Mouse (Mus musculus): Measurements from ENCODE around the gene Clec3a. TPM values are rescaled to one million over a fixed set of nuclear protein-coding genes. Genes with fewer than 3 reads are reported as not detected.

Clec3a gene
- polyA plus RNA-seq, 1 experiment, result not detected

DNA sequence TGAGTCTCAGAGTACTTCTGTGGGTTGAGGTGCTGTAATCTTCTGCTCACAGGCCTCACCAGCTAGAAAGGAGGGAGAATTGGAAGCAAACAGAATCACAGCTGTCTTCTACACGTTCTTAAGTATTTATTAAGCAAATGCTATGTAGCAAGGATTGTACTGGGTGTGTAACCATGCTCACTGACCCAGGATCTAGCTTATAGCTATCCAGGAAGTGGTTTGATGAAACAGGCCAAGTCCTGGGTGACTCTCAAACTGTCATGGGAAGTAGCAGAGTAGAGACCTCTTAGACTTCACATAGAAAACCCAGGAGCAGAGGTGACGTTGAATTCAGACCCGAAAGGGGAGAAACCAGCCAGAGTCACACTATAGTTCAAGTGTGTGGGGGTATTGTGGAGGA is 6.5 kb upstream of the Clec3a start:
- TF ChIP-seq POLR2A (IDR thresholded peaks at IDR 0.05; ENCODE audit: borderline replicate concordance, extremely low read depth, low read depth, low read length) (no peak), CTCF (IDR thresholded peaks at IDR 0.05; ENCODE audit: insufficient read depth, low read length) (no peak)
- Histone ChIP-seq H3K4me3 (replicated peaks; ENCODE audit: extremely low read depth, low read depth, low read length) (no peak overlapping the region), H3K4me1 (ENCODE audit: control insufficient read depth, insufficient read depth, low read length) (no peaks in the 10 kb centered on the region)
- 61% methylated on average over 3 of the region's 3 CpGs for WGBS
- no peak for DNase-seq

DNA sequence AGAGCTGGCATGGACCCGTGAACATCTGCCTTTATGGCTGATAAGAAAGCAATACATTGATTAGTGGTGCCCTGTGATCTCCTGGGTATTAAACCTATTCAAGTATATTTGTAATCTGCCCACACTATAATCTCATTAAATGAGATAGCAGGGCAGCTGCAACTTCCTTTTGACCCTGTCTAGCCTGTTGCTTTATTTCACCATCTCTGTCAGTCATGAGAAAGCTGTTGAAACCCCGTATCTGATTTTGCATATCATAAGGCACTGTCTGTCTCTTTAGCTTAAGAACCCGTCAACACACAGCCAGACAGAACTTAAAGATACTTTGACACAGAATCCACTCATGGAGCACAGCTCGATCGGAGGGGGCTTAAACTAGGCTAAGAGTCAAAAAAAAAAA is 600 bp downstream of the Clec3a start:
- WGBS, result 78% methylated on average over 5 of the region's 5 CpGs
- TF ChIP-seq CTCF (IDR thresholded peaks at IDR 0.05; ENCODE audit: insufficient read depth, low read length), result no peak
- no peak for TF ChIP-seq POLR2A (IDR thresholded peaks at IDR 0.05; ENCODE audit: borderline replicate concordance, extremely low read depth, low read depth, low read length)
- no peak for DNase-seq
- Histone ChIP-seq H3K4me1 (ENCODE audit: control insufficient read depth, insufficient read depth, low read length) (no peaks in the 10 kb centered on the region; the same call in 1 of the 2 replicates), H3K4me3 (replicated peaks; ENCODE audit: extremely low read depth, low read depth, low read length) (no peak overlapping the region)

DNA sequence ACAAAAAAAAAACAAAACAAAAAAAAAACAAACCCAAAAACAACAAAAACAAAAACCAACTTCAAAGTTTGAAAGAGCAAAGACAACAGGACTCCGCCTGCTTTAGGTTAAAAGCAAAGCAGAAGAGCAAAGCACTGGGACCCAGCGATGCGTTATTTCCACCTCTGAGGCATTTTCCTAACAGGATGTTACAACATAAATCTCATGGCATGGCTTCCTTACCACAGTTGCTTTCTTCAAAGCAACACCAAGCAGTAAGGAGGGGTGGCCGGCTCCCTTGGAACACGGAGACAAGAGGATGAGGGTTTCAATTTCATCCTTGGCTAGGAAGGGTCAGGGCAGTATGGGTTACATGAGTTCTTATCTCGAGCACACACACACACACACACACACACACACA is 1.0 kb downstream of the Clec3a start:
- no peaks in the 10 kb centered on the region; the same call in 1 of the 2 replicates for H3K4me1 ChIP-seq (ENCODE audit: control insufficient read depth, insufficient read depth, low read length)
- TF ChIP-seq CTCF (IDR thresholded peaks at IDR 0.05; ENCODE audit: insufficient read depth, low read length), result no peak
- no peak for TF ChIP-seq POLR2A (IDR thresholded peaks at IDR 0.05; ENCODE audit: borderline replicate concordance, extremely low read depth, low read depth, low read length)
- no peak for DNase-seq
- no peak overlapping the region for H3K4me3 ChIP-seq (replicated peaks; ENCODE audit: extremely low read depth, low read depth, low read length)
- 29% methylated on average over 6 of the region's 6 CpGs for WGBS

DNA sequence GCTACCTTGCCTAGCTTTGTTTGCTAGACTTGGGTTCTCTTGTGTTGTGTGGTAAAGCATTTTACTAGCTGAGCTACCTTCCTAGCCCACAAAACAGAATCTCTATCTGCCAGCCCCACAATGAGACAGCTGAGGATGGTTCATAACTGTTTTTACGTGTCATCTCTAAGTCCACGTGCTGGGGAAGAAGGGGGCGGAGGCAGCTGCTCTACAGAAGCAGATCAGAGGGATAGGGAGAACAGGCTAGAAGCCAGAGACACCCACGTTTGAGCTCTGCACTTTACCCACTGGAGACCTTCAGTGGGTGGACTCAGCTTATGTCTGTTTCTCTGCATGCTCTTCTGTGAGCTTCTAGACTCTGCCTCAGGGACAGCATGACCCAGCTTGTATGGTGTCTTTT is 3.7 kb downstream of the Clec3a start:
- 66% methylated on average over 4 of the region's 4 CpGs for WGBS
- TF ChIP-seq CTCF (IDR thresholded peaks at IDR 0.05; ENCODE audit: insufficient read depth, low read length) (no peak), POLR2A (IDR thresholded peaks at IDR 0.05; ENCODE audit: borderline replicate concordance, extremely low read depth, low read depth, low read length) (no peak)

DNA sequence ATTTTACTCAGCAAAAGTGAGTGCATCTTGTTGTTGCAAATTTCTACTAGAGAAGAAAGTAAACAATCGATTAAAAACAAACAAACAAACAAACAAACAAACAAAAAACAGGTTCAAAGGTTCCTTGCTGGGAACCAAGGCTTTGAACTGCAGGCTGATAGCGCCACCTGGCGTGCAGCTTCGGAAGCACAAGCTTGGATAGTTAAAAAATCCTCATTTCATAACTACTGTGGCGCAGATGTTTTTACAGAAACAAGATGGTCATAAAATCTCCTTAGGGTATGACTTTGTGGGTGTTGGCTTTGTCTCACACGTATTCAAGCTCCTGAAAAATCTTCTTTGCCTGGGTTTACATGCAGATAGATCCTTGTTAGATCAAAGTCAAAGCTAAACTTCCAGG is 20.4 kb downstream of the Clec3a start:
- peak; percentile 43 for DNase-seq
- Histone ChIP-seq H3K4me1 (ENCODE audit: control insufficient read depth, insufficient read depth, low read length) (no peaks in the 10 kb centered on the region; the same call in 1 of the 2 replicates), H3K4me3 (replicated peaks; ENCODE audit: extremely low read depth, low read depth, low read length) (no peak overlapping the region)
- TF ChIP-seq POLR2A (IDR thresholded peaks at IDR 0.05; ENCODE audit: borderline replicate concordance, extremely low read depth, low read depth, low read length) (no peak), CTCF (IDR thresholded peaks at IDR 0.05; ENCODE audit: insufficient read depth, low read length) (peak; percentile 91)
- 8% methylated on average over 6 of the region's 6 CpGs for WGBS

More for the DNA sequence above, 3.7 kb downstream of the Clec3a start:
- no peak for DNase-seq
- Histone ChIP-seq H3K4me1 (ENCODE audit: control insufficient read depth, insufficient read depth, low read length) (no peaks in the 10 kb centered on the region; the same call in 1 of the 2 replicates), H3K4me3 (replicated peaks; ENCODE audit: extremely low read depth, low read depth, low read length) (no peak overlapping the region)

DNA sequence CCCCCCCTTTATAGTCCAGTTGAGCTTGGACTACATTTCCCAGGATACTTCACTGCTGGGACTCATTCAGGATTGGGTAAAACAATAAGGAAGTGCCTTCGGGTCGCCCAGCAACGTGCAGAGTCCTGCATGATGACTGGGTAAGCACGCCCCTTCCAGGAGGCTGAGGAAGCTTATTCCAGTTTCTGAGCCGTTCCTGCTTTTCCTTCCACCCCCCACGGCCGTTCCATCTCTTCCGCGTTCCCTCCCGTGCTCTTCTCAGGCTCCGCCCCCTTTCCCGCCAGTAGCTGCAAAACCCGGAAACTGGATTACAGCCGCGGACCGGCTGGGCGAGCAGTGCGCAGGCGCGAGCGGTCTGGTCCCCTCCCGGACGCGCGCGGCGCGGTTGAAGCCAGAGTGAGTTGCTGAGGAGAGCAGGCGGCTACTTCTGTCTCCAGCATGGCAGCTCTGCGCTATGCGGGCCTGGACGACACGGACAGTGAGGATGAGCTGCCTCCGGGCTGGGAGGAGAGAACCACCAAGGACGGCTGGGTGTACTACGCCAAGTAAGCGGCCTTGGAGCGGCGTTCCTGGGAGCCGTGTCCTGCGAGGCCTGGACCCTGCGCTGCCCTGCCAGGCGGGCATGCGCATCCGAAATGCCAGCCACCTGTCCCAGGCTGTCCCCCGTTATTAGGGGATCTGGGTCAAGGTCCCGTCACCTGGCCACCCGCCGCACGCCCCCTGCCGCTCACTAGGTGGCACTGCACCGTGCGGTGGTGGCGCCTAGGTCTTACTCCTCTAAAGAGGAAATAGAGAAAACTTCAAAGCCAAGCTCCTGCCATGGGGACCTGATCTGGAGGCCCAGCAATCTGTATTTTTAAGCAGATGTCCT is 21.7 kb downstream of the Clec3a start, which contains the start of gene Wwox:
Gene Wwox (plus strand): TSS at position 322 of the 871 bp plus-strand sequence.
- Histone ChIP-seq H3K4me3 (replicated peaks; ENCODE audit: extremely low read depth, low read depth, low read length) (peak within 1 kb of the TSS; percentile 69), H3K4me1 (ENCODE audit: control insufficient read depth, insufficient read depth, low read length) (no peaks in the 10 kb centered on the region; the same call in 1 of the 2 replicates)
- under 1% methylated on average over 54 of the region's 54 CpGs for WGBS
- TF ChIP-seq CTCF (IDR thresholded peaks at IDR 0.05; ENCODE audit: insufficient read depth, low read length) (peak; percentile 57), POLR2A (IDR thresholded peaks at IDR 0.05; ENCODE audit: borderline replicate concordance, extremely low read depth, low read depth, low read length) (peak; percentile 62; the same call in 1 of the 2 replicates)
- DNase-seq, result peak; percentile 100

DNA sequence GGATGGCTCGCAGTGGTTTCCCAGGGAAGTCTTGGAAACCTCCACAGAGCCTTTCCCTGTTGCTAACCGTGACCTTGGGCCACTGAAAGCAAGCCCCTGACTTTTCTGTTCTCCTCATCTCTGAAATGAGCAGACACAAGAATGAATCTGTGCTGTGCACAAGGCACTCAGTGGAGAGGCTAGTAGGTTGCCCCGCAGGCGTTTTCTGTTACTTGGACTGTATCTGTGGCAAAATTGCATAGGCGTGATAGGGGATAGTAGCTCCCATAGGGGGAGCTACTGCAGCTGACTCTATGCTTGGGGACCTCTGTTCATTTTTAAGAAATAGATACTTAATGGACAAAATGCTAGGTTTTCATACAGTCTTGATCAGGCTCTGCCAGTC is 22.3 kb downstream of the Clec3a start:
- 17% methylated on average over 5 of the region's 5 CpGs for WGBS
- DNase-seq, result no peak
- no peak for TF ChIP-seq POLR2A (IDR thresholded peaks at IDR 0.05; ENCODE audit: borderline replicate concordance, extremely low read depth, low read depth, low read length)
- no peak for TF ChIP-seq CTCF (IDR thresholded peaks at IDR 0.05; ENCODE audit: insufficient read depth, low read length)
- Histone ChIP-seq H3K4me3 (replicated peaks; ENCODE audit: extremely low read depth, low read depth, low read length) (peak overlapping the region; percentile 69), H3K4me1 (ENCODE audit: control insufficient read depth, insufficient read depth, low read length) (no peaks in the 10 kb centered on the region; the same call in 1 of the 2 replicates)

DNA sequence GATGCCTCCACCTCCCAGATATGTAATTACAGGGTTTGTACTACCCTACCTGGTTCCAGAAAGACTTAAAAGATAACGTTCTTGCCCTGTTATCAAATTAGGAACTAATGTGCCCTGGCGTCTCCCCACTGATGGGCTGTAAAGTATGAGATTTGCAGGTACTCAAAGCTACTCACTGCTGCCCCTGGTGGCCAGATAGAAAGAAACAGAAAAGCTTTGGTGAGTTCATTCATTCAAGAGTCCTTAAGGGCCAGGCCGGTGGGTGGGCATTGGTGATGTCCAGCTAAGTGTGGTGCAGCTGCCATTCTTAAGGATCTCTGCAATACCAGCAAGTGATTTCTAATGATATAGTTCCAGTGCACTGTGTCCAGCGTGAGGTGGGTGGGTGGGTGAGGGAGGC is 23.7 kb downstream of the Clec3a start:
- WGBS, result 82% methylated on average over 4 of the region's 4 CpGs
- TF ChIP-seq CTCF (IDR thresholded peaks at IDR 0.05; ENCODE audit: insufficient read depth, low read length) (0 out of 2 replicates have a peak, but pooled peaks have one; percentile 0), POLR2A (IDR thresholded peaks at IDR 0.05; ENCODE audit: borderline replicate concordance, extremely low read depth, low read depth, low read length) (no peak)
- H3K4me3 ChIP-seq (replicated peaks; ENCODE audit: extremely low read depth, low read depth, low read length), result no peak overlapping the region
- H3K4me1 ChIP-seq (ENCODE audit: control insufficient read depth, insufficient read depth, low read length), result no peaks in the 10 kb centered on the region; the same call in 1 of the 2 replicates
- DNase-seq, result no peak

DNA sequence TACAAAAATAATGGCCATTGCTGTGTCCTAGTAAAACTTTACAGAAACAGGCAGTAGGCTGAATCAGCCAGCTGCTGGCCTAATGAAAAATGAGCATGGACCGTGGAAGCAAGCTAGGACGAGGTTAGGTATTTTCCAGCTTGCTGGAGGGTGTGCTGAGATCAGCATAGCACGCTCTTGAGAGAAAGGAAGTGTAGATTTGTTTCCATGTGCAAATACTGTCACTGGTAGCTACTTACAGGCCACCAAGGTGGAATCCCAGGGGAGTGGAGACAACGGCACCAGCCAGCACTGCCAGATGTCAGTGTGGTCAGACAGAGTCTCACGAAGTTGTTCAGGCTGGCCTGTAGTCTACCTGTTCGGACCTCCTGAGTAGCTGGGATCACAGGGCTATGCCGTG is 29.0 kb downstream of the Clec3a start:
- 72% methylated on average over 7 of the region's 7 CpGs for WGBS
- DNase-seq, result no peak
- H3K4me3 ChIP-seq (replicated peaks; ENCODE audit: extremely low read depth, low read depth, low read length), result no peak overlapping the region
- H3K4me1 ChIP-seq (ENCODE audit: control insufficient read depth, insufficient read depth, low read length), result no peaks in the 10 kb centered on the region
- no peak for TF ChIP-seq POLR2A (IDR thresholded peaks at IDR 0.05; ENCODE audit: borderline replicate concordance, extremely low read depth, low read depth, low read length)
- TF ChIP-seq CTCF (IDR thresholded peaks at IDR 0.05; ENCODE audit: insufficient read depth, low read length), result no peak

DNA sequence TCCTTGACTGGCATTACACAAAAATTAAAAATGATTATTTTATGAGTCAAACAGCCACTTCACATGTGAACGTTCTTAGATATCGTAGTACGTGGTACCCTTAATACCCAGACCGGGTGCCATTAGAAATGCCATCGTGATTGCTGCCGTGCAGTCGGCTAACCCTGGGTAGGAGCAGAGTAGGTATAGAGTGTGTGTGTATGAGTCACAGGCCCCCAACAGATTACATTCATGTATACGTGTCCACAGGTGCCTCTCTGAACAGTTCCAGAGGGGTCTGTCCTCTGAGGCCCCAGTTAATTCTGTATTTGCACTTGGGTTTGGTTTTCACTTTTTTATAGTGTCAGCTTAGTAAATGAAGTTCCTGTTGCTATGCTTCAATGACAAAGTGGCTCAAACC is 34.4 kb downstream of the Clec3a start:
- H3K4me1 ChIP-seq (ENCODE audit: control insufficient read depth, insufficient read depth, low read length), result no peaks in the 10 kb centered on the region
- TF ChIP-seq POLR2A (IDR thresholded peaks at IDR 0.05; ENCODE audit: borderline replicate concordance, extremely low read depth, low read depth, low read length) (no peak), CTCF (IDR thresholded peaks at IDR 0.05; ENCODE audit: insufficient read depth, low read length) (no peak)
- DNase-seq, result no peak
- WGBS, result 89% methylated on average over 8 of the region's 8 CpGs
- no peak overlapping the region for H3K4me3 ChIP-seq (replicated peaks; ENCODE audit: extremely low read depth, low read depth, low read length)
